Mouse (Mus musculus) E14TG2a.4 (cell line): Measurements from ENCODE around the gene Rnf212b.

Experiments
- CTCF ChIP-seq: conservative IDR thresholded peaks from 2 replicates; pipeline ENCODE4 v1.5.1; 2014; ENCODE audit warnings: low read length
- NANOG ChIP-seq: IDR thresholded peaks from 2 replicates; pipeline ENCODE4 v1.6.1; 2014; ENCODE audit warnings: borderline replicate concordance, low read length, mixed read lengths
- POU5F1 ChIP-seq: IDR thresholded peaks from 2 replicates; pipeline ENCODE4 v1.6.1; 2014; ENCODE audit warnings: low read length, borderline replicate concordance

- 0 out of 2 replicates have a peak, but pooled peaks have one; percentile 10 for TF ChIP-seq CTCF
- TF ChIP-seq POU5F1 = no peak
- no peak for TF ChIP-seq NANOG
Observed at GRCm38 (mm10) chr14:54799686-54800085, 14.3 kb upstream of the Rnf212b start.
